8 mouse cellular contexts compared by ENCODE assay signal in the genomic region with DNA sequence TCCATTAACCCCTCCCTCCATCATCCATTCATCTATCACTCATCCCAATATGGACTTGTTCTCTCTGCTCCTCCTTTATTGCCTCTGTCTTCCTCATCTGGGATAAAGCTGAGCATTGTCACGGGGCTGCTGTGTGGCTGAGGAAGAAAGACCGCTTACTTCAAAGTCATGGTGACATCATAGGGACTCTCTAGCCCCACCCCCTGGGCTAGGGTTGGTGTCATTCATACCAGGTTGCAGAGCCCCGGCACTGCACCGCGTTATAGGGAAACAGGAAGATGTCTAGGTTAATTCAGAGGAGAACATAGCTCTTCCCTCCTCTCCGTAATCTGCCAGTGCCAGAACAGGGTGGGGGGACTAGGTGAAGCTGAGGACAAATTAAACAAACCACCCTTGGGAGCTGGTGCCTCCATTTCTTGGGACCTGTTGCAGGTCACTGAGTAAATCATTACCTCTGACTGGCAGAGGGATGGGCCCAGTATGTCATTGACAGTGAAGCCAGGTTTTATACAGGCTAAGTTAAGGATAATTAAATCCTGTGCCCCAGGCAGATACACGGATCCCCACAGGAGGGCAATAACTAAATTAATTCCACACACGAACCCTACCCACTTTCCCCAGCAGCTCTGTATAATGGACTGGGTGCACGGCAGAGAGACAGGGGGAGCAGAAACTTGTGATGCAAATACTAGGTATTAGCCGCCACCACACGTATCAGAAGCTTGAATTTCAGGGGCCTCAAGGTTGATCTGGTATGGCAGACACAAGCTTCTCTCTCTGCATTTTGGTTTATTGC. TPM values are rescaled to one million over a fixed set of nuclear protein-coding genes. Genes with fewer than 3 reads are reported as not detected.
DNase-seq lines count a peak whose midpoint lies in the region; ATAC-seq and TF ChIP-seq lines count a peak whose summit lies in the region.

No protein-coding gene starts in this region.

- no peak for TF ChIP-seq CTCF in heart, postnatal 0 days (IDR thresholded peaks at IDR 0.05; ENCODE audit: low read depth)

- H3K4me2 ChIP-seq in heart, postnatal 0 days (ENCODE audit: low read depth, low read length), result no peak overlapping the region
- 0 out of 2 replicates have a peak overlapping the region, but pooled peaks have one; percentile 10 for H3K4me2 ChIP-seq in limb, embryonic 11.5 days (ENCODE audit: low read depth, severe bottlenecking)

- no peak overlapping the region for H3K4me3 ChIP-seq in heart, postnatal 0 days (ENCODE audit: low read depth, low read length)
- no peak overlapping the region for H3K4me3 ChIP-seq in limb, embryonic 11.5 days (ENCODE audit: low read depth, low read length)

- peak overlapping the region; percentile 96 for H3K27ac ChIP-seq in heart, postnatal 0 days (ENCODE audit: low read depth)
- H3K27ac ChIP-seq in limb, embryonic 11.5 days (replicated peaks; ENCODE audit: low read depth, low read length), result peak overlapping the region; percentile 36; the same call in 1 of the 2 replicates

- peak; percentile 59 for ATAC-seq in activated CD4-positive, CD25-positive, alpha-beta regulatory T cell, adult 4 months
- ATAC-seq in heart, postnatal 0 days (ENCODE audit: insufficient read depth, low read depth), result no peak
- no peak; the same call in 1 of the 2 replicates for ATAC-seq in limb, embryonic 11.5 days (ENCODE audit: insufficient number of reproducible peaks, low FRiP score, low TSS enrichment, low read depth)

- H3K27me3 ChIP-seq in heart, postnatal 0 days (ENCODE audit: control insufficient read depth, insufficient read depth, low read length), result no peaks in the 10 kb centered on the region
- H3K27me3 ChIP-seq in limb, embryonic 11.5 days (ENCODE audit: control insufficient read depth, insufficient read depth, low read length), result no peaks in the 10 kb centered on the region

- TF ChIP-seq EP300 in heart, postnatal 0 days (IDR thresholded peaks at IDR 0.05; ENCODE audit: low read depth), result no peak

- H3K9ac ChIP-seq in heart, postnatal 0 days (replicated peaks; ENCODE audit: low read depth, low read length), result no peak overlapping the region
- no peak overlapping the region for H3K9ac ChIP-seq in limb, embryonic 11.5 days (ENCODE audit: low read length)

- no peaks in the 10 kb centered on the region for H3K9me3 ChIP-seq in heart, postnatal 0 days (replicated peaks; ENCODE audit: control insufficient read depth, low read length)
- H3K9me3 ChIP-seq in limb, embryonic 11.5 days (ENCODE audit: control insufficient read depth, low read length), result no peaks in the 10 kb centered on the region

- WGBS in heart, postnatal 0 days, result 34% methylated on average over 11 of the region's 11 CpGs
- WGBS in limb, embryonic 11.5 days, result 20% methylated on average over 11 of the region's 11 CpGs

- peak; percentile 63 to 73 for DNase-seq in adrenal gland, adult (ENCODE audit: inconsistent age in 2 of 2, low spot score in 1 of 2)
- DNase-seq in adrenal gland, postnatal 25 days, result no peak
- peak; percentile 48 for DNase-seq in heart, postnatal 0 days (ENCODE audit: low spot score)
- DNase-seq in limb, embryonic 11.5 days (ENCODE audit: low spot score), result no peak
- DNase-seq in monocyte, adult 2 months (ENCODE audit: low read depth in 1 of 2, low spot score in 2 of 2), result peak; percentile 31
- no peak for DNase-seq in layer of hippocampus, postnatal 14 days (ENCODE audit: low spot score in 2 of 2)
- DNase-seq in frontal cortex, postnatal 36 days (ENCODE audit: low spot score in 2 of 2), result no peak

- H3K36me3 ChIP-seq in heart, postnatal 0 days (replicated peaks; ENCODE audit: control insufficient read depth, insufficient read depth, low read length), result no peaks in the 10 kb centered on the region
- H3K36me3 ChIP-seq in limb, embryonic 11.5 days (ENCODE audit: control insufficient read depth, insufficient read depth, low read length), result no peaks in the 10 kb centered on the region

- peaks cover 54% of the 10 kb centered on the region for H3K4me1 ChIP-seq in heart, postnatal 0 days (ENCODE audit: control insufficient read depth, insufficient read depth)
- H3K4me1 ChIP-seq in limb, embryonic 11.5 days (ENCODE audit: control insufficient read depth, insufficient read depth, low read length), result peaks cover 33% of the 10 kb centered on the region

RNA-seq across cellular contexts. Expression of a gene that starts 57.5 kb away (rescaled TPM):
- 81.3 and 82.6 TPM in 2 replicates for total RNA-seq in adrenal gland, postnatal 25 days (2021)
- 10 to 100 TPM; 17.8 to 22.2 TPM for polyA plus RNA-seq in activated CD4-positive, CD25-positive, alpha-beta regulatory T cell, adult 4 months (2017; shearing (Covaris generic))
- total RNA-seq in heart, postnatal 0 days (2014; rRNA removed; ENCODE audit: low replicate concordance), result 132 and 175 TPM in 2 replicates
- 9.6 and 9.8 TPM in 2 replicates for polyA plus RNA-seq in heart, postnatal 0 days (2015; fragmentation: Nextera tagmentation; extraction: Ambion mirVana)
- 4.9 and 5.6 TPM in 2 replicates for polyA plus RNA-seq in limb, embryonic 11.5 days (2014; fragmentation: Nextera tagmentation; extraction: Ambion mirVana)
- 10 to 100 TPM; 57.1 to 61.7 TPM for total RNA-seq in layer of hippocampus, postnatal 14 days (2021)

Comparison
In these comparisons a context has a peak if more than half of its experiments do, and no peak if none do; other contexts are left out.
1. DNase-seq: peak in adrenal gland, adult (2 of 2), heart, postnatal 0 days (single experiment) and monocyte, adult 2 months (2 of 2); none in adrenal gland, postnatal 25 days (single experiment), limb, embryonic 11.5 days (single experiment), layer of hippocampus, postnatal 14 days (0 of 2) and frontal cortex, postnatal 36 days (0 of 2).